Mouse (Mus musculus): ENCODE data around the gene Lrch3. TPM values are rescaled to one million over a fixed set of nuclear protein-coding genes. Genes with fewer than 3 reads are reported as not detected.

Lrch3 gene
- total RNA-seq, 2 experiments from 2014 or later = 37.7 to 39.3 TPM

DNA sequence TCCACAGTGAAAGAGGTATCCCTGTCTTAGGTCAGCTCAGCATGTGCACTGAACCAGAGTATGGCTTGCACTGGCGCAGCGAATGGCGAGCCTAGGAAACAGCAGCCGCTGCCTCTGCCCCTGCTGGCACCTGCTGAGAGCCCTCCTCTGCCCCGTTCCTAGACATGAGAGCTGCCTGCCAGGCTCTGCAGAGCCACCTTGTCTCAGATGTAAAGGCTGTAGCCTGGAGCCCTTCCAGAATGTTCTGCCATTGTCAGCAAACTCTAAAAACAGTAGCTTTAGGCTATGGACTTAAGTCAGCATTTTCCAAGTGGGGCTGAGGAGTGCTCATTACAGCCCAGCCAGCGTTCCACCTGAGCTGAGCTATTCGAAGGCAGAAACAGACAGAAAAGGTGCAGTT lies 93.5 kb downstream of the Lrch3 start:
- TF ChIP-seq CTCF (IDR thresholded peaks at IDR 0.05) = no peak
- intact Hi-C loops (cut with DNase I) = no loop called here

GRCm38 (mm10) chr16:33010166-33010565 lies 96.3 kb downstream of the Lrch3 start:
- no peak for DNase-seq (ENCODE audit: extremely low spot score in 1 of 2, low spot score in 2 of 2)
- Histone ChIP-seq H3K27ac (no peak overlapping the region), H3K4me3 (no peak overlapping the region)
- intact Hi-C loops (cut with DNase I) = no loop called here
- no peak for TF ChIP-seq CTCF (IDR thresholded peaks at IDR 0.05)

More for the DNA sequence above, 93.5 kb downstream of the Lrch3 start:
- no peak overlapping the region for H3K27ac ChIP-seq
- no peak for DNase-seq (ENCODE audit: extremely low spot score in 1 of 2, low spot score in 2 of 2)
- no peak overlapping the region for H3K4me3 ChIP-seq

DNA sequence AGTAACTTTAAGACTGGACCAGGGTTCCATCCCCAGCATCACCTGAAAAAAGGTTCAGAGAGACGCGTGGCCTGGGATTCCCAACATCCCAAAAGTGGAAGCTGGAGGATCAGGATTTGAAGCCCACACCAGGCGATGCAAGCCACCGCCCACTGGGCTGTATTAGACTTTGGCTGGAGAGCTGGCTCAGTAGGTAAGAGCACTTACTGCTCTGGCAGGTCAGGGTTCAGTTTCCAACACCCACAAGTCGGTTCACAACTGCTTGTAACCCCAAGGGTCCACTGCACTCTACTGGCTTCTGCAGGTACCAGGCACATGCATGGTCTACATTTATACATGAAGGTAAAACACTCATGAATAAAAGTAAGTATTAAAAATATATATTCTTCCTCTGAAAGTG lies 99.9 kb downstream of the Lrch3 start:
- Histone ChIP-seq H3K4me3 (no peak overlapping the region), H3K27ac (no peak overlapping the region)
- no peak for TF ChIP-seq CTCF (IDR thresholded peaks at IDR 0.05)
- no peak for DNase-seq (ENCODE audit: extremely low spot score in 1 of 2, low spot score in 2 of 2)
- intact Hi-C loops (cut with DNase I) = no loop called here

- DNase-seq (ENCODE audit: extremely low spot score in 1 of 2, low spot score in 2 of 2) = no peak
- H3K4me3 ChIP-seq = no peak overlapping the region
- intact Hi-C loops (cut with DNase I) = no loop called here
- no peak for TF ChIP-seq CTCF (IDR thresholded peaks at IDR 0.05)
- no peak overlapping the region for H3K27ac ChIP-seq
Measured at GRCm38 (mm10) chr16:33014921-33015320, 101.0 kb downstream of the Lrch3 start.

DNA sequence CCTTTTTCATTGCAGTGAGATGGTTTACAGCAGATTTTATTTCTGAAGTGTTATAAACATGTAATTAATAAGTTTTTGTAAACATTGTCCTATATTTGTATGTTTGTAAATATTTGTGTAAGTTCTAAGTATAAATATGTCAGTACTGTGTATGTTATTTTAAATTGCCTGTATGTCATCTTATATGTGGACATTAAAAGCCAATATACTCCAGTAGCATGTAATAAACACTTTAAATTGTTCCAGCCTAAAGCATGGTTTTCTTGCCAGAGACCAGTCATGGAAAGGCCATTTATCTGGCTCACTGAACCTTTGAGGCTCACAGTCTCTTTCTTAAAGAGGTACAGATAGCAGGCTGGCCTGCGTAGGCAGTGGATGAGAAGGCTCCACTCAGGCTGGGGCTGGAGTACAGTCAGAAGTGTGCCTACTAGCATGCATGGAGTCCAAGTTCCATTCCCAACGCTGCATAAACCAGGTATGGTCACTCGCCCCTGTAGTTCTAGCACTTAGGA lies 101.6 kb downstream of the Lrch3 start:
- H3K27ac ChIP-seq = no peak overlapping the region
- DNase-seq (ENCODE audit: extremely low spot score in 1 of 2, low spot score in 2 of 2) = no peak
- intact Hi-C loops (cut with DNase I) = no loop called here
- H3K4me3 ChIP-seq = no peak overlapping the region
- no peak for TF ChIP-seq CTCF (IDR thresholded peaks at IDR 0.05)

GRCm38 (mm10) chr16:33015986-33016385 lies 102.1 kb downstream of the Lrch3 start:
- intact Hi-C loops (cut with DNase I) = no loop called here
- Histone ChIP-seq H3K4me3 (no peak overlapping the region), H3K27ac (no peak overlapping the region)
- no peak for TF ChIP-seq CTCF (IDR thresholded peaks at IDR 0.05)
- DNase-seq (ENCODE audit: extremely low spot score in 1 of 2, low spot score in 2 of 2) = no peak

DNA sequence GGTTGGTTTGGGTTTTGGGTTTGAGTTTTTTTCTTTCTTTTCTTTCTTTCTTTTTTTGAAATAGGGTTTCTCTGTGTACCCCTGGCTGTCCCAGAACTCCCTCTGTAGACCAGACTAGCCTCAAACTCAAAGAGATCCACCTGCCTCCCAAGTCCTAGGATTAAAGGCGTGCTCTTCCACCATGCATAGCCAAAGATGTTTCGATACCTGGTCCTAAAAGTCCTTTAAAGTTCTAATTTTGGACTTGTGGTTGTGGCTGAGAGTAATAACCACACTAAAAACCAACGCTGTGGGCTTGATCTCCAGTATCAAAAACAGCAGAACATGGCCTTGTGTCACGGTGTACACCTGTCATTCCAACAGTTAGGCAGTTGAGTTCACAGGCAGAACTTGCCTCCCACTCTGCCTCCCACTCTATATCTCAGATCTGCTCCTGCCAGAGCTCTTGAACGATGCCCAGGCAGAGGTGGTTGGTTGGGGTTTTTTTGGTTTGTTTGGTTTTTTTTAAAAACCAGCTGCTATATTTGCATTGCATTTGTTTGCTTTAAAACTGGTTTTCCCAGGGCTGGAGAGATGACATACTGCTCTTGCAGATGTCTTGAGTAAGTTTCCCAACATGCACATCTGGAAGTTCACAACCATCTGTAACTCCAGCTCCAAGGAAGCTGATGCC lies 103.9 kb downstream of the Lrch3 start:
- H3K4me3 ChIP-seq = no peak overlapping the region

DNA sequence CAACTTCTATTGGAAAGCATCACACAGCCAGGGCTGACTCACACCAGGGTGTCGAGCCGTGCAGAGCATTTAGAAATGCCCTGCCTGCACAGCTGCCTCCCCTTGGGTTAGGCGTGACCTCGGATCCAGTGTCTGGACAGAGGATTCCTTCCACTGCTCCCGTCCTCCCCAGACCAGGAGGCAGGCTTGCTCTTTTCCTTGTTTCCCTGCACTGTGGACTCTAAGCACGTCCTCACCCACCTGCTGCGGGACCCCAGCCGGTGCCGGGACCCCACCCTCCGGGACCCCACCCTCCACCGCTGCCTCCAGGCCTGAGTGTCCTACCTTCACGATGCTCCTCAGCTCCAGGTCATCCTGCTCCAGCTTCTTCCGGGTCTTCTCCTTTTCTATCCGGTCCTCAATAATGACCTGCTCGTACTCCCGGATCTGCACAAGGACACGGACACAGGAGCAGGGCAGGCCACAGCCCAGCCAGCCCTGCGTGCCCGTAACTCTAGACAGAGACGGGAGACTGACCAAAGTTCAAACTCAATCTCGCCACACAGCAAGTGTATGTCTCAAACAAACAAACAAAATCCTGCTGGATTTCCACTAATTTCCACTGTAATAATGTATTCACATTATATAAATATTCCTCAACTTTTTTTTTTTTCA lies 105.3 kb downstream of the Lrch3 start:
- Histone ChIP-seq H3K27ac (no peak overlapping the region), H3K4me3 (no peak overlapping the region)
- no peak for DNase-seq (ENCODE audit: extremely low spot score in 1 of 2, low spot score in 2 of 2)
- no peak for TF ChIP-seq CTCF (IDR thresholded peaks at IDR 0.05)
- intact Hi-C loops (cut with DNase I) = no loop called here

More for the DNA sequence above, 103.9 kb downstream of the Lrch3 start:
- intact Hi-C loops (cut with DNase I) = no loop called here
- no peak for DNase-seq (ENCODE audit: extremely low spot score in 1 of 2, low spot score in 2 of 2)
- TF ChIP-seq CTCF (IDR thresholded peaks at IDR 0.05) = no peak
- no peak overlapping the region for H3K27ac ChIP-seq

- no peak for TF ChIP-seq CTCF (IDR thresholded peaks at IDR 0.05)
- no peak overlapping the region for H3K4me3 ChIP-seq
- intact Hi-C loops (cut with DNase I) = loop anchor here (5.0 kb wide), 1 partner anchor 131 kb away; no protein-coding TSS in a partner anchor
- DNase-seq (ENCODE audit: extremely low spot score in 1 of 2, low spot score in 2 of 2) = no peak
- H3K27ac ChIP-seq = no peak overlapping the region
Measured at GRCm38 (mm10) chr16:33021381-33021780, 107.5 kb downstream of the Lrch3 start.

DNA sequence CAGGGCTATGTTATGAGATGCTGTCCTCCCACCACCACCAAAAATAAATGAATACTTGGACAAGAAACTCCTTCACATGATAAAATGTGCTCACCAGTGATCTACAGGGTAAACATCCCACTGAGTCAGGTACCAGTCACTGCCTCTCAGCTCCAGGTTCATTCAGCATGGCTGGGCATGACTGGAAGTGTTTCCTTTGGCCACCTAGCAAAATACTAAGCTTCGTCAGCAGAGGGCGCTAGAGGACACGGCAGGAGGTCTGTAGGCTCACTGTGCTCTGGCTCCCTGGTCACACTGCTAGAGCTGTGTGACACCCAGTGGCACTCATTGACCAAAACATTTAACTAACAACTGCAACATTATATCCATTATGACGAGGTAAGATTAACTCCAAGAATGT lies 109.8 kb downstream of the Lrch3 start:
- DNase-seq (ENCODE audit: extremely low spot score in 1 of 2, low spot score in 2 of 2) = peak; percentile 77 to 84
- H3K27ac ChIP-seq = no peak overlapping the region
- H3K4me3 ChIP-seq = no peak overlapping the region
- peak; percentile 93 for TF ChIP-seq CTCF (IDR thresholded peaks at IDR 0.05)
- intact Hi-C loops (cut with DNase I) = loop anchor here (5.0 kb wide), 1 partner anchor 129 kb away; no protein-coding TSS in a partner anchor

- no peak for DNase-seq (ENCODE audit: extremely low spot score in 1 of 2, low spot score in 2 of 2)
- H3K27ac ChIP-seq = no peak overlapping the region
- no peak for TF ChIP-seq CTCF (IDR thresholded peaks at IDR 0.05)
- intact Hi-C loops (cut with DNase I) = loop anchor here (5.0 kb wide), 1 partner anchor 128 kb away; no protein-coding TSS in a partner anchor
- H3K4me3 ChIP-seq = no peak overlapping the region
Measured at GRCm38 (mm10) chr16:33024456-33025104, 110.7 kb downstream of the Lrch3 start.

DNA sequence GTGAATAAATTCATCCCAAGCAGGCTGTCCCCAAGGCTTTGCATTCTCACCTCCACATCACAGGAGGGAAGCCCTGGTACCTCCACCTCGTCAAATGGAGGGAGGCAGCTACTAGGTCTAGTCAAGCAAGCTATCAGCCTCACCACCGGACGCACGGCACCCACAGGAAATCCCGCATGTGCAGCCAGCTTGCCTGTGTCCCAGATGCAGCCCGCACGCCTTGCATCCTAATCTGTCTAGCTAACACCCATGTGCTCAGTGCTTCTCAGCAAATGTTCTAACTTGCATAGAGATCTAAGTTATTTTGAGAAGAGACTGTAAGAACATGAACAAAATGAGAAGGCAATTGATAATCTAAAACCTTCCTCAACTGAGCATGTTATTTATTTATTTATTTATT lies 112.5 kb downstream of the Lrch3 start:
- Histone ChIP-seq H3K4me3 (no peak overlapping the region), H3K27ac (no peak overlapping the region)
- TF ChIP-seq CTCF (IDR thresholded peaks at IDR 0.05) = no peak
- intact Hi-C loops (cut with DNase I) = no loop called here
- DNase-seq (ENCODE audit: extremely low spot score in 1 of 2, low spot score in 2 of 2) = no peak
